Comparison of ENCODE assay signal across 8 mouse cellular contexts in genomic region chr3:89830815-89831591, GRCm38 (mm10). TPM values are rescaled to one million over a fixed set of nuclear protein-coding genes. Genes with fewer than 3 reads are reported as not detected.
DNase-seq lines count a peak whose midpoint lies in the region; ATAC-seq and TF ChIP-seq lines count a peak whose summit lies in the region.

Gene She, plus strand, starts transcription at chr3:89831370.

- no peak for DNase-seq in ES-E14 (ENCODE audit: low read depth, low spot score)
- peak; percentile 21 for DNase-seq in kidney, postnatal 0 days (ENCODE audit: low spot score)
- peak; percentile 63 to 82 for DNase-seq in lung, postnatal 4 days
- no peak for DNase-seq in spleen, postnatal 14 days (ENCODE audit: low spot score in 2 of 2)
- DNase-seq in cerebellum, adult 9-10 months, result no peak

- peak within 1 kb of the TSS; percentile 69 to 76 for H3K4me3 ChIP-seq in ES-E14 (ENCODE audit: insufficient read depth in 1 of 2, low read depth in 1 of 2, low read length in 2 of 2, poor library complexity in 1 of 2, severe bottlenecking in 1 of 2)
- peak within 1 kb of the TSS; percentile 2 for H3K4me3 ChIP-seq in cortical plate, adult 2 months (ENCODE audit: insufficient read depth, low read length)
- peak within 1 kb of the TSS; percentile 60 to 63 for H3K4me3 ChIP-seq in heart, embryonic 14.5 days (ENCODE audit: control insufficient read depth in 1 of 2, insufficient read depth in 1 of 2, low read depth in 1 of 2, low read length in 2 of 2)
- peak within 1 kb of the TSS; percentile 60 for H3K4me3 ChIP-seq in kidney, postnatal 0 days (replicated peaks; ENCODE audit: low read depth, low read length)

- 1% methylated on average over 81 of the region's 96 CpGs for WGBS in heart, embryonic 14.5 days
- 2% methylated on average over 85 of the region's 96 CpGs for WGBS in kidney, postnatal 0 days

- peak within 1 kb of the TSS; percentile 73 for H3K4me2 ChIP-seq in heart, embryonic 14.5 days (ENCODE audit: low read length)
- H3K4me2 ChIP-seq in kidney, postnatal 0 days (ENCODE audit: low read length), result peak within 1 kb of the TSS; percentile 64

- TF ChIP-seq POLR2A in cortical plate, adult 2 months (IDR thresholded peaks at IDR 0.05; ENCODE audit: extremely low read depth, insufficient read depth, low read length), result no peak

- in situ Hi-C loops in ES-E14 (cut with MboI; ENCODE audit: low sequenced_read_pairs in 2 of 2, unreplicated experiment in 2 of 2), result no loop called here

- no peaks in the 10 kb centered on the region for H3K36me3 ChIP-seq in ES-E14 (ENCODE audit: control insufficient read depth, insufficient read depth, low read length, poor library complexity, severe bottlenecking)
- no peaks in the 10 kb centered on the region for H3K36me3 ChIP-seq in heart, embryonic 14.5 days (ENCODE audit: control insufficient read depth, insufficient read depth, low read length)
- no peaks in the 10 kb centered on the region for H3K36me3 ChIP-seq in kidney, postnatal 0 days (ENCODE audit: insufficient read depth, low read length)

- peak within 1 kb of the TSS; percentile 77 for H3K9ac ChIP-seq in ES-E14 (ENCODE audit: insufficient read depth, low read depth, low read length, poor library complexity, severe bottlenecking)
- H3K9ac ChIP-seq in heart, embryonic 14.5 days (ENCODE audit: low read length), result peak within 1 kb of the TSS; percentile 81
- peak within 1 kb of the TSS; percentile 71 for H3K9ac ChIP-seq in kidney, postnatal 0 days (ENCODE audit: low read depth, low read length)

- peak; percentile 53; the same call in 1 of the 2 replicates for ATAC-seq in heart, embryonic 14.5 days (ENCODE audit: insufficient number of reproducible peaks, insufficient read depth, low FRiP score, low read depth)
- 0 out of 2 replicates have a peak, but pooled peaks have one; percentile 13 for ATAC-seq in kidney, postnatal 0 days (replicated peaks; ENCODE audit: low FRiP score, low read depth)
- ATAC-seq in megakaryocyte progenitor cell, adult 5-6 weeks (replicated peaks; ENCODE audit: poor library complexity), result no peak

- peaks cover 46% of the 10 kb centered on the region for H3K27me3 ChIP-seq in heart, embryonic 14.5 days (ENCODE audit: control insufficient read depth, insufficient read depth, low read length)
- H3K27me3 ChIP-seq in kidney, postnatal 0 days (ENCODE audit: insufficient read depth, low read length), result peaks cover 27% of the 10 kb centered on the region

- H3K9me3 ChIP-seq in ES-E14 (ENCODE audit: control insufficient read depth, insufficient read depth, low read depth, low read length), result no peaks in the 10 kb centered on the region
- no peaks in the 10 kb centered on the region for H3K9me3 ChIP-seq in heart, embryonic 14.5 days (ENCODE audit: control insufficient read depth, low read length)
- H3K9me3 ChIP-seq in kidney, postnatal 0 days (replicated peaks; ENCODE audit: low read length), result no peaks in the 10 kb centered on the region

- no peak within 1 kb of the TSS for H3K27ac ChIP-seq in ES-E14 (ENCODE audit: insufficient read depth, low read depth, low read length, poor library complexity, severe bottlenecking)
- peak within 1 kb of the TSS; percentile 53; the same call in 1 of the 2 replicates for H3K27ac ChIP-seq in cortical plate, adult 2 months (ENCODE audit: insufficient read depth, low read length)
- H3K27ac ChIP-seq in heart, embryonic 14.5 days (replicated peaks in 1 of 2; ENCODE audit: control insufficient read depth in 1 of 2, insufficient read depth in 1 of 2, low read depth in 2 of 2, low read length in 2 of 2), result peak within 1 kb of the TSS; percentile 67 to 81
- peak within 1 kb of the TSS; percentile 77 for H3K27ac ChIP-seq in kidney, postnatal 0 days

- no peak for TF ChIP-seq CTCF in cortical plate, adult 2 months (IDR thresholded peaks at IDR 0.05; ENCODE audit: extremely low read depth, insufficient read depth, low read length)
- no peak for TF ChIP-seq CTCF in kidney, postnatal 0 days (IDR thresholded peaks at IDR 0.05; ENCODE audit: low read depth)

- peaks cover 1 to 4% of the 10 kb centered on the region in 2 experiments; a peak in 3 of 4 replicates for H3K4me1 ChIP-seq in ES-E14 (ENCODE audit: control insufficient read depth in 2 of 2, insufficient read depth in 2 of 2, low read length in 2 of 2, poor library complexity in 1 of 2)
- H3K4me1 ChIP-seq in cortical plate, adult 2 months (ENCODE audit: control insufficient read depth, insufficient read depth, low read length), result no peaks in the 10 kb centered on the region
- H3K4me1 ChIP-seq in heart, embryonic 14.5 days (ENCODE audit: control insufficient read depth in 2 of 2, insufficient read depth in 2 of 2, low read length in 2 of 2), result peaks cover 2 to 8% of the 10 kb centered on the region in 2 experiments; a peak in 1 of 4 replicates
- 0 out of 2 replicates have a peak, but pooled peaks cover 4% of the 10 kb centered on the region for H3K4me1 ChIP-seq in kidney, postnatal 0 days (replicated peaks; ENCODE audit: insufficient read depth, low read length)

TF ChIP-seq in ES-E14, 5 proteins besides CTCF, POLR2A, EP300 and RAD21:
- no peak for TF ChIP-seq ZC3H11A (IDR thresholded peaks at IDR 0.05; ENCODE audit: borderline replicate concordance, low read depth, low read length)
- no peak for TF ChIP-seq MAFK (IDR thresholded peaks at IDR 0.05; ENCODE audit: insufficient read depth, low read depth, low read length)
- TF ChIP-seq ZNF384 (IDR thresholded peaks at IDR 0.05; ENCODE audit: low read depth, low read length), result no peak
- TF ChIP-seq HCFC1 (IDR thresholded peaks at IDR 0.05; ENCODE audit: borderline replicate concordance, insufficient read depth, low read length), result no peak
- TF ChIP-seq CHD2 (IDR thresholded peaks at IDR 0.05; ENCODE audit: low read depth, low read length), result no peak

RNA-seq across cellular contexts. Expression of gene She, which starts in this region (rescaled TPM):
- 2.0 and 2.6 TPM in 2 replicates for total RNA-seq in ES-E14 (2012; rRNA removed)
- 2.2 TPM in 2 replicates for polyA plus RNA-seq in cortical plate, adult 2 months (2012; rRNA removed)
- 8.9 and 9.0 TPM in 2 replicates for polyA plus RNA-seq in heart, embryonic 14.5 days (2014; fragmentation: Nextera tagmentation; extraction: Ambion mirVana)
- 5.4 and 5.9 TPM in 2 replicates for polyA plus RNA-seq in kidney, postnatal 0 days (2015; fragmentation: Nextera tagmentation; extraction: Ambion mirVana)
- 0.12 TPM in 1 of 2 replicates, not detected in the other for total RNA-seq in megakaryocyte progenitor cell, adult 5-6 weeks (2015)
- not detected in 2 replicates for total RNA-seq in megakaryocyte progenitor cell, adult 5-6 weeks (2017)

Comparison
In these comparisons a context has a peak if more than half of its experiments do, and no peak if none do; other contexts are left out.
1. DNase-seq: peak in kidney, postnatal 0 days (single experiment) and lung, postnatal 4 days (2 of 2); none in ES-E14 (single experiment), spleen, postnatal 14 days (0 of 2) and cerebellum, adult 9-10 months (single experiment).
2. H3K4me3 ChIP-seq: peak in every context shown above with its lines; median percentile 72 in ES-E14; 62 in heart, embryonic 14.5 days; 60 in kidney, postnatal 0 days; 2 in cortical plate, adult 2 months.
3. Peak in every context shown above with its lines, with median percentiles within 50 percentile points of each other: H3K9ac ChIP-seq.